Mouse (Mus musculus): ENCODE results near the gene Gtf2a1l. TPM values are rescaled to one million over a fixed set of nuclear protein-coding genes. Genes with fewer than 3 reads are reported as not detected.
A peak's percentile ranks its signal among the peaks of the same experiment; 100 is the strongest.

Gene Gtf2a1l
- polyA plus RNA-seq, 3 experiments from 2014 or later, result 0.24 TPM; not detected in 2

GRCm38 (mm10) chr17:88658510-88658909, 9.9 kb upstream of the Gtf2a1l start:
- no peak for ATAC-seq

GRCm38 (mm10) chr17:88666076-88666475, 2.4 kb upstream of the Gtf2a1l start:
- no peak for ATAC-seq

GRCm38 (mm10) chr17:88669921-88670320, 1.5 kb downstream of the Gtf2a1l start:
- ATAC-seq, result no peak

- ATAC-seq, result no peak
Measured at GRCm38 (mm10) chr17:88670800-88671199, 2.3 kb downstream of the Gtf2a1l start.

GRCm38 (mm10) chr17:88675310-88676309, 7.2 kb downstream of the Gtf2a1l start:
- no peak for ATAC-seq

GRCm38 (mm10) chr17:88688226-88688625, 19.8 kb downstream of the Gtf2a1l start:
- ATAC-seq, result no peak

GRCm38 (mm10) chr17:88696656-88697333, 28.3 kb downstream of the Gtf2a1l start:
- ATAC-seq, result no peak

- ATAC-seq, result no peak
Measured at GRCm38 (mm10) chr17:88700901-88701300, 32.4 kb downstream of the Gtf2a1l start.

GRCm38 (mm10) chr17:88702345-88702744, 33.9 kb downstream of the Gtf2a1l start:
- ATAC-seq, result no peak

GRCm38 (mm10) chr17:88703112-88703511, 34.7 kb downstream of the Gtf2a1l start:
- no peak for ATAC-seq

GRCm38 (mm10) chr17:88706231-88706649, 37.8 kb downstream of the Gtf2a1l start:
- no peak for ATAC-seq

- no peak for ATAC-seq
Measured at GRCm38 (mm10) chr17:88749646-88750045, 81.2 kb downstream of the Gtf2a1l start.

- peak; percentile 80 for ATAC-seq
Measured at GRCm38 (mm10) chr17:88752827-88753471, 84.5 kb downstream of the Gtf2a1l start.

GRCm38 (mm10) chr17:88753472-88753857, 85.0 kb downstream of the Gtf2a1l start:
- ATAC-seq, result no peak

GRCm38 (mm10) chr17:88755776-88756175, 87.3 kb downstream of the Gtf2a1l start:
- no peak for ATAC-seq

- ATAC-seq, result peak; percentile 49
Measured at GRCm38 (mm10) chr17:88758003-88758437, 89.6 kb downstream of the Gtf2a1l start.

GRCm38 (mm10) chr17:88763396-88764135, 95.1 kb downstream of the Gtf2a1l start:
- ATAC-seq, result no peak

- no peak for ATAC-seq
Measured at GRCm38 (mm10) chr17:88764136-88764485, 95.7 kb downstream of the Gtf2a1l start.
